Mouse (Mus musculus): ENCODE results near the gene Golga2. TPM values are rescaled to one million over a fixed set of nuclear protein-coding genes. Genes with fewer than 3 reads are reported as not detected.

Gene Golga2
- polyA plus RNA-seq, 1 experiment, result 74.0 TPM

GRCm38 (mm10) chr2:32307247-32307798, 20.1 kb downstream of the Golga2 start:
- H3K27ac ChIP-seq (ENCODE audit: insufficient read depth, low read length), result no peak overlapping the region
- DNase-seq, result peak in 1 of 2 experiments; percentile 34
- TF ChIP-seq POLR2A (IDR thresholded peaks at IDR 0.05; ENCODE audit: borderline replicate concordance, insufficient read depth, low read length) (no peak), CTCF (IDR thresholded peaks at IDR 0.05; ENCODE audit: borderline replicate concordance, insufficient read depth, low read depth, low read length) (no peak)
- H3K4me1 ChIP-seq (ENCODE audit: control insufficient read depth, insufficient read depth, low read length), result peaks cover 36% of the 10 kb centered on the region
- H3K27me3 ChIP-seq (ENCODE audit: control insufficient read depth, insufficient read depth, low read length), result no peaks in the 10 kb centered on the region
- H3K4me3 ChIP-seq (replicated peaks; ENCODE audit: insufficient read depth, low read depth, low read length), result no peak overlapping the region
- 74% methylated on average over 6 of the region's 6 CpGs for WGBS

- TF ChIP-seq CTCF (IDR thresholded peaks at IDR 0.05; ENCODE audit: borderline replicate concordance, insufficient read depth, low read depth, low read length), result peak; percentile 78
- no peak for TF ChIP-seq POLR2A (IDR thresholded peaks at IDR 0.05; ENCODE audit: borderline replicate concordance, insufficient read depth, low read length)
- WGBS, result 39% methylated on average over 8 of the region's 8 CpGs
- no peak overlapping the region for H3K27ac ChIP-seq (ENCODE audit: insufficient read depth, low read length)
Observed at GRCm38 (mm10) chr2:32307941-32308760, 21.0 kb downstream of the Golga2 start.

GRCm38 (mm10) chr2:32308870-32309568, 21.8 kb downstream of the Golga2 start:
- Histone ChIP-seq H3K4me1 (ENCODE audit: control insufficient read depth, insufficient read depth, low read length) (peaks cover 39% of the 10 kb centered on the region), H3K4me3 (replicated peaks; ENCODE audit: insufficient read depth, low read depth, low read length) (no peak overlapping the region), H3K27me3 (ENCODE audit: control insufficient read depth, insufficient read depth, low read length) (no peaks in the 10 kb centered on the region), H3K27ac (ENCODE audit: insufficient read depth, low read length) (peak overlapping the region; percentile 34; the same call in 1 of the 2 replicates)
- peak; percentile 61 to 63 for DNase-seq
- 54% methylated on average over 16 of the region's 16 CpGs for WGBS
- no peak for TF ChIP-seq CTCF (IDR thresholded peaks at IDR 0.05; ENCODE audit: borderline replicate concordance, insufficient read depth, low read depth, low read length)

More at GRCm38 (mm10) chr2:32307941-32308760, 21.0 kb downstream of the Golga2 start:
- peaks cover 39% of the 10 kb centered on the region for H3K4me1 ChIP-seq (ENCODE audit: control insufficient read depth, insufficient read depth, low read length)
- no peaks in the 10 kb centered on the region for H3K27me3 ChIP-seq (ENCODE audit: control insufficient read depth, insufficient read depth, low read length)
- no peak overlapping the region for H3K4me3 ChIP-seq (replicated peaks; ENCODE audit: insufficient read depth, low read depth, low read length)
- peak; percentile 74 to 79 for DNase-seq

GRCm38 (mm10) chr2:32310096-32310845, 23.1 kb downstream of the Golga2 start:
- WGBS, result 66% methylated on average over 18 of the region's 18 CpGs
- H3K4me3 ChIP-seq (replicated peaks; ENCODE audit: insufficient read depth, low read depth, low read length), result no peak overlapping the region
- peaks cover 35% of the 10 kb centered on the region for H3K4me1 ChIP-seq (ENCODE audit: control insufficient read depth, insufficient read depth, low read length)
- H3K27me3 ChIP-seq (ENCODE audit: control insufficient read depth, insufficient read depth, low read length), result no peaks in the 10 kb centered on the region
- no peak overlapping the region for H3K27ac ChIP-seq (ENCODE audit: insufficient read depth, low read length)
- peak in 1 of 2 experiments; percentile 40 for DNase-seq
- TF ChIP-seq POLR2A (IDR thresholded peaks at IDR 0.05; ENCODE audit: borderline replicate concordance, insufficient read depth, low read length) (no peak), CTCF (IDR thresholded peaks at IDR 0.05; ENCODE audit: borderline replicate concordance, insufficient read depth, low read depth, low read length) (no peak)

GRCm38 (mm10) chr2:32311443-32312317, 24.5 kb downstream of the Golga2 start:
- TF ChIP-seq POLR2A (IDR thresholded peaks at IDR 0.05; ENCODE audit: borderline replicate concordance, insufficient read depth, low read length) (no peak), CTCF (IDR thresholded peaks at IDR 0.05; ENCODE audit: borderline replicate concordance, insufficient read depth, low read depth, low read length) (no peak)
- peaks cover 36% of the 10 kb centered on the region for H3K4me1 ChIP-seq (ENCODE audit: control insufficient read depth, insufficient read depth, low read length)
- DNase-seq, result no peak
- 18% methylated on average over 39 of the region's 42 CpGs for WGBS
- H3K27me3 ChIP-seq (ENCODE audit: control insufficient read depth, insufficient read depth, low read length), result no peaks in the 10 kb centered on the region
- 0 out of 2 replicates have a peak overlapping the region, but pooled peaks have one; percentile 12 for H3K27ac ChIP-seq (ENCODE audit: insufficient read depth, low read length)
- no peak overlapping the region for H3K4me3 ChIP-seq (replicated peaks; ENCODE audit: insufficient read depth, low read depth, low read length)

GRCm38 (mm10) chr2:32312318-32312964, 25.3 kb downstream of the Golga2 start:
- Histone ChIP-seq H3K27me3 (ENCODE audit: control insufficient read depth, insufficient read depth, low read length) (no peaks in the 10 kb centered on the region), H3K27ac (ENCODE audit: insufficient read depth, low read length) (peak overlapping the region; percentile 11; the same call in 1 of the 2 replicates), H3K4me1 (ENCODE audit: control insufficient read depth, insufficient read depth, low read length) (peaks cover 43% of the 10 kb centered on the region), H3K4me3 (replicated peaks; ENCODE audit: insufficient read depth, low read depth, low read length) (no peak overlapping the region)
- peak in 1 of 2 experiments; percentile 63 for DNase-seq
- WGBS, result 16% methylated on average over 50 of the region's 56 CpGs
- TF ChIP-seq CTCF (IDR thresholded peaks at IDR 0.05; ENCODE audit: borderline replicate concordance, insufficient read depth, low read depth, low read length) (no peak), POLR2A (IDR thresholded peaks at IDR 0.05; ENCODE audit: borderline replicate concordance, insufficient read depth, low read length) (no peak)
